Mouse (Mus musculus): ENCODE data around the gene Has3.

- TF ChIP-seq GATA1 (IDR thresholded peaks at IDR 0.05; ENCODE audit: low read length) (no peak), TAL1 (IDR thresholded peaks at IDR 0.05; ENCODE audit: low read length) (no peak)
Measured at GRCm38 (mm10) chr8:106905727-106906480, 35.9 kb downstream of the Has3 start.
